Mouse (Mus musculus) retina, postnatal 1 day (tissue): ENCODE measurements around the gene Il17rb.

Experiments used
- DNase-seq: peaks from one replicate; pipeline ENCODE4 v3.0.0-alpha.2; 2012

Il17rb gene

DNA sequence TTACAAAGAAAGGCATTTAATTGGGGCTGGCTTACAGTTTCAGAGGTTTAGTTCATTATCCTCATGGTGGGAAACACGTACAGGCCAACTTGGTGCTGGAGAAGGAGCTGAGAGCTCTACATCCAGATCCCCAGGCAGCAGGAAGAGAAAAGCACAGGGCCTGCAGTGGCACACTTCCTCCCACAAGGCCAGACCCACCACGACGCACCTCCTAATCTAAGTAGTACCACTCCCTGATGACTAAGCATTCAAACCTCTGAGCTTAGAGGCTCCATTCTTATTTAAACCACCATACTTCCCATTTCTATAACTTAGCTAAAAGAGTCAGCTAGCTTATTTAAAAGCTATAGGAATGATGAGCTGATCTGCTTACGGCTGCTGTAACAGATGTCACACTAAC, 57.9 kb downstream of the Il17rb start:
- no peak for DNase-seq

DNA sequence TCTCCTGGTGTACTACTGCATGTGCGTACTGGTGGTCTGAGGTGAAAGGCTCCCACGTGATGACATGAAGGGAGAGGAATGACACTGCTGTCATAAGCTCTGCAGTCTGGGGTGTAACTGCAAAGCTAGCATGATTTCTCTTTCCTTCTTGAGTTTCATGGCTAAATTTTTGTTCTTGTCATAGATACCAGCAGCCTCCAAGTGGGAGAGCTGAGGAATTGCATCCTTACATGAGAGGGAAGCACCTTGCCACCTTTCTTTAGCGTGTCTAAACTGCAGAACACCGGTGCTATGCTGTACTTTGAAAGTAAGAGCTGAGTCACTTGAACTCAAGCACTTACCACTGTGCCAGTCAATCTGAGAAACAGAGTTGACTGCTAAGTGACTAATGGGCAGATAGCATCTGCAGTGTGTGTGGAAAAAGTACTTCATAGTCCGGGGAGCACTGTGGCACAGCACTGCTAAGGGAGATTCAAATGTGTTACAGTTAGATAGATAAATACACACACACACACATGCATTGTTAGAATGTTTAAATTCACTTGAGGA, 61.9 kb downstream of the Il17rb start:
- DNase-seq = no peak
